Mouse (Mus musculus) embryonic stem cell, embryonic (primary cell): ENCODE measurements around the gene Sdcbp2.

Experiments used
- CTCF ChIA-PET, 4 experiments: fragments of 300-600 bp in 2 of 4; fragments of 350-600 bp in 2 of 4; sonication (Branson Sonifier 250); formaldehyde crosslinking; loops; one replicate each; lab custom pipeline; 2022; ENCODE audit warnings: inconsistent platforms in 2 of 4; lab: Charles Lee
- POLR2A ChIA-PET, 4 experiments: fragments of 300-600 bp in 2 of 4; fragments of 350-600 bp in 2 of 4; sonication (Branson Sonifier 250); formaldehyde crosslinking; loops; one replicate each; lab custom pipeline; 2022; ENCODE audit warnings: antibody characterized with exemption in 4 of 4, inconsistent platforms in 1 of 4; lab: Charles Lee

The Sdcbp2 gene

GRCm38 (mm10) chr2:151571873-151572700 lies at the start of gene Sdcbp2:
Sdcbp2 (plus strand) TSS chr2:151572622.
- POLR2A ChIA-PET = interaction anchor here in 2 of 4 experiments (0.7 to 1.6 kb wide), 7 partner anchors 16 to 130 kb away, joined by 3 to 7 read pairs (median 3); partner anchors contain the start of genes Fkbp1a (in 1 of the 2), Snph (in 1 of the 2) and Tmem74b (in 1 of the 2)

GRCm38 (mm10) chr2:151524324-151525041 lies 47.9 kb upstream of the Sdcbp2 start:
- CTCF ChIA-PET = interaction anchor here in 1 of 4 experiments (0.6 kb wide), 1 partner anchor 538 kb away, joined by 3 read pairs; no protein-coding TSS in a partner anchor
- POLR2A ChIA-PET = interaction anchor here in 1 of 4 experiments (1.0 to 1.7 kb wide), 3 partner anchors 11 to 14 kb away, joined by 3 to 4 read pairs (median 3); no protein-coding TSS in a partner anchor

More at GRCm38 (mm10) chr2:151571873-151572700, at the start of gene Sdcbp2:
- CTCF ChIA-PET = no interaction called here

GRCm38 (mm10) chr2:151525520-151525919 lies 46.9 kb upstream of the Sdcbp2 start:
- POLR2A ChIA-PET = interaction anchor here in 1 of 4 experiments (1.3 to 1.7 kb wide), 2 partner anchors 10 to 13 kb away, joined by 3 to 4 read pairs; no protein-coding TSS in a partner anchor
- CTCF ChIA-PET = no interaction called here

- CTCF ChIA-PET = no interaction called here
- POLR2A ChIA-PET = interaction anchor here in 1 of 4 experiments (1.4 to 2.7 kb wide), 2 partner anchors 14 to 22 kb away, joined by 4 to 7 read pairs; no protein-coding TSS in a partner anchor
Measured at GRCm38 (mm10) chr2:151528066-151528465, 44.4 kb upstream of the Sdcbp2 start.

GRCm38 (mm10) chr2:151529169-151529568 lies 43.3 kb upstream of the Sdcbp2 start:
- ChIA-PET POLR2A (interaction anchor here in 1 of 4 experiments (1.4 to 2.7 kb wide), 2 partner anchors 16 to 20 kb away, joined by 4 to 7 read pairs; no protein-coding TSS in a partner anchor), CTCF (no interaction called here)

- CTCF ChIA-PET = interaction anchor here in 1 of 4 experiments (1.1 kb wide), 1 partner anchor 45 kb away, joined by 3 read pairs; no protein-coding TSS in a partner anchor
- POLR2A ChIA-PET = interaction anchor here in 3 of 4 experiments (0.7 to 3.2 kb wide), 7 partner anchors 11 to 45 kb away, joined by 3 to 18 read pairs (median 3); partner anchors contain the start of gene Fkbp1a (in 2 of the 3)
Measured at GRCm38 (mm10) chr2:151530378-151531230, 41.8 kb upstream of the Sdcbp2 start.

GRCm38 (mm10) chr2:151533632-151534031 lies 38.8 kb upstream of the Sdcbp2 start:
- CTCF ChIA-PET = no interaction called here

GRCm38 (mm10) chr2:151535961-151536617 lies 36.3 kb upstream of the Sdcbp2 start:
- ChIA-PET POLR2A (interaction anchor here in 2 of 4 experiments (0.6 to 1.9 kb wide), 5 partner anchors 11 to 16 kb away, joined by 3 to 7 read pairs (median 4); no protein-coding TSS in a partner anchor), CTCF (interaction anchor here in 1 of 4 experiments (0.5 kb wide), 1 partner anchor 43 kb away, joined by 4 read pairs; no protein-coding TSS in a partner anchor)

More at GRCm38 (mm10) chr2:151533632-151534031, 38.8 kb upstream of the Sdcbp2 start:
- POLR2A ChIA-PET = interaction anchor here in 2 of 4 experiments (0.6 to 1.9 kb wide), 6 partner anchors 8 to 41 kb away, joined by 3 to 10 read pairs (median 4); partner anchors contain the start of gene Fkbp1a (in 2 of the 2)

- ChIA-PET CTCF (interaction anchor here in 1 of 4 experiments (0.5 kb wide), 1 partner anchor 44 kb away, joined by 4 read pairs; no protein-coding TSS in a partner anchor), POLR2A (interaction anchor here in 2 of 4 experiments (0.6 to 1.9 kb wide), 4 partner anchors 12 to 17 kb away, joined by 3 to 7 read pairs (median 4); no protein-coding TSS in a partner anchor)
Measured at GRCm38 (mm10) chr2:151536618-151536974, 35.8 kb upstream of the Sdcbp2 start.

GRCm38 (mm10) chr2:151538646-151539045 lies 33.8 kb upstream of the Sdcbp2 start:
- ChIA-PET CTCF (no interaction called here), POLR2A (interaction anchor here in 2 of 4 experiments (1.0 to 1.4 kb wide), 3 partner anchors 10 to 16 kb away, joined by 3 to 4 read pairs (median 4); no protein-coding TSS in a partner anchor)

- POLR2A ChIA-PET = interaction anchor here in 3 of 4 experiments (0.5 to 2.4 kb wide), 31 partner anchors 8 to 802 kb away, joined by 3 to 18 read pairs (median 4); partner anchors contain the start of genes Trib3 (in 2 of the 3) and Nsfl1c (in 1 of the 3)
- CTCF ChIA-PET = no interaction called here
Measured at GRCm38 (mm10) chr2:151542323-151543062, 29.9 kb upstream of the Sdcbp2 start, which contains the start of gene Fkbp1a. Fkbp1a (plus strand) TSS chr2:151542483.

GRCm38 (mm10) chr2:151543063-151543895 lies 29.1 kb upstream of the Sdcbp2 start:
- CTCF ChIA-PET = interaction anchor here in 3 of 4 experiments (0.6 to 1.0 kb wide), 5 partner anchors 9 to 1029 kb away, joined by 3 to 5 read pairs (median 5); partner anchors contain the start of gene Defb21 (in 1 of the 3)
- POLR2A ChIA-PET = interaction anchor here in 2 of 4 experiments (0.6 to 9.0 kb wide), 13 partner anchors 11 to 1040 kb away, joined by 3 to 98 read pairs (median 3); partner anchors contain the start of gene Snph (in 1 of the 2)

- POLR2A ChIA-PET = interaction anchor here in 2 of 4 experiments (1.0 to 9.0 kb wide), 6 partner anchors 10 to 561 kb away, joined by 3 to 98 read pairs (median 6); partner anchors contain the start of genes Sdcbp2 (in 1 of the 2), Snph (in 1 of the 2) and Srxn1 (in 1 of the 2)
- CTCF ChIA-PET = no interaction called here
Measured at GRCm38 (mm10) chr2:151544673-151545072, 27.7 kb upstream of the Sdcbp2 start.

GRCm38 (mm10) chr2:151546571-151546970 lies 25.9 kb upstream of the Sdcbp2 start:
- ChIA-PET CTCF (no interaction called here), POLR2A (interaction anchor here in 2 of 4 experiments (0.9 to 9.0 kb wide), 14 partner anchors 8 to 747 kb away, joined by 3 to 98 read pairs (median 3); partner anchors contain the start of genes Sdcbp2 (in 1 of the 2) and Tbc1d20 (in 1 of the 2))
